Mouse (Mus musculus) cerebellum, adult 2 months (tissue): ENCODE data around the gene Dusp7.

Source experiments
- CTCF ChIP-seq: fragments of 200-500 bp; IDR thresholded peaks from 2 replicates; pipeline ENCODE4 v1.5.1; 2011; ENCODE audit warnings: low read depth, mild to moderate bottlenecking, control low read depth, low read length, moderate library complexity, borderline replicate concordance; ENCODE audit not compliant: insufficient read depth
- POLR2A ChIP-seq: fragments of 200-500 bp; IDR thresholded peaks from 2 replicates; pipeline ENCODE4 v1.6.1; 2011; ENCODE audit warnings: low read length, control low read depth, borderline replicate concordance; ENCODE audit not compliant: insufficient read depth

- no peak for TF ChIP-seq CTCF
- no peak for TF ChIP-seq POLR2A
Measured at GRCm38 (mm10) chr9:106367592-106368111, 780 bp upstream of the Dusp7 start.
